Mouse (Mus musculus) C2C12 (cell line): Measurements from ENCODE around the gene Rufy4. TPM values are rescaled to one million over a fixed set of nuclear protein-coding genes. Genes with fewer than 3 reads are reported as not detected.

Experiments used
- H3K27me3 ChIP-seq: one replicate; pipeline ENCODE4 v1.6.1; 2011; ENCODE audit not compliant: control insufficient read depth, insufficient read depth, insufficient read length
- H3K36me3 ChIP-seq: one replicate; pipeline ENCODE4 v1.6.1; 2011; ENCODE audit not compliant: control insufficient read depth, insufficient read depth
- H3K4me3 ChIP-seq: one replicate; pipeline ENCODE4 v1.5.1; 2011; ENCODE audit warnings: mild to moderate bottlenecking, control low read depth; ENCODE audit not compliant: poor library complexity, insufficient read depth, severe bottlenecking
- H3K79me2 ChIP-seq: one replicate; pipeline ENCODE4 v1.6.1; 2011; ENCODE audit not compliant: control insufficient read depth, insufficient read depth
- H3K79me3 ChIP-seq: one replicate; pipeline ENCODE4 v1.6.1; 2011; ENCODE audit warnings: low read depth, control low read depth
- H3ac ChIP-seq: one replicate; pipeline ENCODE3; 2011; ENCODE audit warnings: low read depth; ENCODE audit not compliant: control insufficient read depth, insufficient read length
- CEBPB ChIP-seq: IDR thresholded peaks from one replicate; pipeline ENCODE4 v1.6.1; 2011; ENCODE audit warnings: low read depth, mild to moderate bottlenecking, control low read depth, moderate library complexity
- CTCF ChIP-seq: IDR thresholded peaks from one replicate; pipeline ENCODE4 v1.5.1; 2011; ENCODE audit not compliant: control insufficient read depth, insufficient read depth, insufficient read length
- FOSL1 ChIP-seq: IDR thresholded peaks from one replicate; pipeline ENCODE4 v1.8.0; 2011; ENCODE audit warnings: mild to moderate bottlenecking, low read length; ENCODE audit not compliant: poor library complexity, insufficient read depth, severe bottlenecking
- MAX ChIP-seq: IDR thresholded peaks from one replicate; pipeline ENCODE4 v1.6.1; 2011; ENCODE audit warnings: mild to moderate bottlenecking, control low read depth
- MYOD1 ChIP-seq: IDR thresholded peaks from one replicate; pipeline ENCODE4 v1.6.1; 2011; ENCODE audit warnings: low read depth; ENCODE audit not compliant: control insufficient read depth, insufficient read length
- MYOG ChIP-seq: IDR thresholded peaks from one replicate; pipeline ENCODE4 v1.6.1; 2011; ENCODE audit not compliant: control insufficient read depth, insufficient read length; ENCODE audit errors: extremely low read depth
- USF1 ChIP-seq: IDR thresholded peaks from one replicate; pipeline ENCODE4 v1.6.1; 2011; ENCODE audit warnings: low read depth, mild to moderate bottlenecking, control low read depth, moderate library complexity
- polyA plus RNA-seq: library from polyadenylated mRNA; unstranded; fragments of >200 nt; fragmentation: generic; extraction: Trizol; gene quantifications from one replicate; pipeline ENCODE4 v1.2.1, GENCODE M21; 2012; ENCODE audit warnings: missing spikeins

The Rufy4 gene
- polyA plus RNA-seq, 1 experiment = 0.05 TPM

- Histone ChIP-seq H3K79me2 (no peaks in the 10 kb centered on the region), H3K79me3 (no peaks in the 10 kb centered on the region), H3K27me3 (peaks cover 8% of the 10 kb centered on the region), H3K4me3 (no peak overlapping the region), H3K36me3 (no peaks in the 10 kb centered on the region), H3ac (no peak overlapping the region)
- no peak for TF ChIP-seq MYOD1
- TF ChIP-seq CTCF = no peak
- TF ChIP-seq CEBPB = no peak
- no peak for TF ChIP-seq FOSL1
- no peak for TF ChIP-seq USF1
- no peak for TF ChIP-seq MAX
- no peak for TF ChIP-seq MYOG
These were observed 14.2 kb upstream of the Rufy4 start for GRCm38 (mm10) chr1:74110932-74111695.

- TF ChIP-seq FOSL1 (no peak), MAX (no peak), MYOD1 (no peak), USF1 (no peak), CEBPB (no peak), CTCF (no peak)
- Histone ChIP-seq H3K79me3 (no peaks in the 10 kb centered on the region), H3K36me3 (no peaks in the 10 kb centered on the region), H3ac (no peak overlapping the region), H3K27me3 (peaks cover 8% of the 10 kb centered on the region), H3K4me3 (no peak overlapping the region), H3K79me2 (no peaks in the 10 kb centered on the region)
These were observed 13.7 kb upstream of the Rufy4 start for GRCm38 (mm10) chr1:74111696-74112030.

- Histone ChIP-seq H3K36me3 (no peaks in the 10 kb centered on the region), H3ac (no peak overlapping the region), H3K79me2 (no peaks in the 10 kb centered on the region), H3K4me3 (no peak overlapping the region), H3K27me3 (peaks cover 8% of the 10 kb centered on the region), H3K79me3 (no peaks in the 10 kb centered on the region)
- no peak for TF ChIP-seq CEBPB
- no peak for TF ChIP-seq USF1
- TF ChIP-seq MAX = no peak
- TF ChIP-seq MYOG = no peak
- no peak for TF ChIP-seq CTCF
- no peak for TF ChIP-seq FOSL1
These were observed 12.3 kb upstream of the Rufy4 start for GRCm38 (mm10) chr1:74113071-74113470.

GRCm38 (mm10) chr1:74117876-74118275 is 7.5 kb upstream of the Rufy4 start:
- Histone ChIP-seq H3K27me3 (peaks cover 8% of the 10 kb centered on the region), H3K4me3 (no peak overlapping the region), H3K36me3 (no peaks in the 10 kb centered on the region), H3K79me3 (no peaks in the 10 kb centered on the region), H3ac (no peak overlapping the region), H3K79me2 (no peaks in the 10 kb centered on the region)
- no peak for TF ChIP-seq MYOD1
- TF ChIP-seq MAX = no peak
- TF ChIP-seq USF1 = no peak
- no peak for TF ChIP-seq FOSL1
- TF ChIP-seq CEBPB = no peak
- TF ChIP-seq CTCF = no peak
- TF ChIP-seq MYOG = no peak

- Histone ChIP-seq H3K79me3 (no peaks in the 10 kb centered on the region), H3K79me2 (no peaks in the 10 kb centered on the region), H3K27me3 (no peaks in the 10 kb centered on the region), H3K36me3 (no peaks in the 10 kb centered on the region), H3ac (no peak overlapping the region), H3K4me3 (no peak overlapping the region)
- TF ChIP-seq CTCF = no peak
- no peak for TF ChIP-seq MYOD1
- TF ChIP-seq MYOG = no peak
- TF ChIP-seq USF1 = no peak
- no peak for TF ChIP-seq MAX
- no peak for TF ChIP-seq CEBPB
- no peak for TF ChIP-seq FOSL1
These were observed 6.2 kb upstream of the Rufy4 start for GRCm38 (mm10) chr1:74119115-74119514.

GRCm38 (mm10) chr1:74121138-74121537 is 4.2 kb upstream of the Rufy4 start:
- H3K4me3 ChIP-seq = no peak overlapping the region
- H3K79me3 ChIP-seq = no peaks in the 10 kb centered on the region
- H3ac ChIP-seq = no peak overlapping the region
- no peaks in the 10 kb centered on the region for H3K79me2 ChIP-seq
- H3K36me3 ChIP-seq = no peaks in the 10 kb centered on the region
- H3K27me3 ChIP-seq = no peaks in the 10 kb centered on the region
- no peak for TF ChIP-seq FOSL1
- TF ChIP-seq MYOD1 = no peak
- TF ChIP-seq CEBPB = no peak
- no peak for TF ChIP-seq CTCF
- no peak for TF ChIP-seq MAX
- no peak for TF ChIP-seq MYOG
- no peak for TF ChIP-seq USF1
